Mouse (Mus musculus): ENCODE data around the gene P2rx2.

- no peak for TF ChIP-seq CTCF (IDR thresholded peaks at IDR 0.05; ENCODE audit: low read depth, low read length)
- no peak for TF ChIP-seq EP300 (IDR thresholded peaks at IDR 0.05; ENCODE audit: insufficient read depth, low read depth, low read length)
- no peak for TF ChIP-seq POLR2A (IDR thresholded peaks at IDR 0.05; ENCODE audit: insufficient read depth, low read length)
Observed at GRCm38 (mm10) chr5:110392727-110393126, 49.7 kb upstream of the P2rx2 start.

Data from ES-Bruce4 (cell line).